Mouse (Mus musculus): ENCODE data around the gene Pi4k2a. TPM values are rescaled to one million over a fixed set of nuclear protein-coding genes. Genes with fewer than 3 reads are reported as not detected.
A peak's percentile ranks its signal among the peaks of the same experiment; 100 is the strongest.

The Pi4k2a gene
- polyA plus RNA-seq, 1 experiment from 2014 or later, result 14.5 TPM

- 87% methylated on average over 4 of the region's 4 CpGs for WGBS
- no peaks in the 10 kb centered on the region for H3K9me3 ChIP-seq
- no peak overlapping the region for H3K9ac ChIP-seq
- H3K36me3 ChIP-seq, result no peaks in the 10 kb centered on the region
- 0 out of 2 replicates have a peak, but pooled peaks cover 5% of the 10 kb centered on the region for H3K27me3 ChIP-seq (replicated peaks)
- H3K4me3 ChIP-seq, result no peak overlapping the region
- no peak for ATAC-seq (ENCODE audit: extremely low read depth, insufficient number of reproducible peaks, low FRiP score, low TSS enrichment)
- H3K27ac ChIP-seq (replicated peaks), result no peak overlapping the region
- no peak overlapping the region for H3K4me2 ChIP-seq
- H3K4me1 ChIP-seq, result no peaks in the 10 kb centered on the region
These were observed 47.0 kb downstream of the Pi4k2a start for GRCm38 (mm10) chr19:42137167-42137672.

- 0 out of 2 replicates have a peak, but pooled peaks cover 5% of the 10 kb centered on the region for H3K27me3 ChIP-seq (replicated peaks)
- H3K4me2 ChIP-seq, result no peak overlapping the region
- no peaks in the 10 kb centered on the region for H3K9me3 ChIP-seq
- no peaks in the 10 kb centered on the region for H3K4me1 ChIP-seq
- no peaks in the 10 kb centered on the region for H3K36me3 ChIP-seq
- no peak overlapping the region for H3K9ac ChIP-seq
- H3K4me3 ChIP-seq, result no peak overlapping the region
- 79% methylated on average over 15 of the region's 15 CpGs for WGBS
- ATAC-seq (ENCODE audit: extremely low read depth, insufficient number of reproducible peaks, low FRiP score, low TSS enrichment), result no peak
- no peak overlapping the region for H3K27ac ChIP-seq (replicated peaks)
These were observed 48.4 kb downstream of the Pi4k2a start for GRCm38 (mm10) chr19:42138517-42139285.

GRCm38 (mm10) chr19:42139724-42140517, 49.7 kb downstream of the Pi4k2a start:
- Histone ChIP-seq H3K4me2 (no peak overlapping the region), H3K27ac (replicated peaks) (no peak overlapping the region), H3K36me3 (no peaks in the 10 kb centered on the region), H3K4me1 (peaks cover 9% of the 10 kb centered on the region), H3K27me3 (replicated peaks) (0 out of 2 replicates have a peak, but pooled peaks cover 5% of the 10 kb centered on the region), H3K9me3 (no peaks in the 10 kb centered on the region), H3K4me3 (no peak overlapping the region), H3K9ac (no peak overlapping the region)
- ATAC-seq (ENCODE audit: extremely low read depth, insufficient number of reproducible peaks, low FRiP score, low TSS enrichment), result no peak
- WGBS, result 69% methylated on average over 5 of the region's 5 CpGs

- Histone ChIP-seq H3K27me3 (replicated peaks) (no peaks in the 10 kb centered on the region; the same call in 1 of the 2 replicates), H3K9me3 (no peaks in the 10 kb centered on the region), H3K4me1 (peaks cover 16% of the 10 kb centered on the region), H3K9ac (no peak overlapping the region), H3K4me2 (no peak overlapping the region), H3K4me3 (no peak overlapping the region), H3K27ac (replicated peaks) (no peak overlapping the region), H3K36me3 (no peaks in the 10 kb centered on the region)
- WGBS, result 67% methylated on average over 3 of the region's 3 CpGs
- ATAC-seq (ENCODE audit: extremely low read depth, insufficient number of reproducible peaks, low FRiP score, low TSS enrichment), result no peak
These were observed 51.7 kb downstream of the Pi4k2a start for GRCm38 (mm10) chr19:42141998-42142397.

GRCm38 (mm10) chr19:42142757-42143156, 52.5 kb downstream of the Pi4k2a start:
- no peak overlapping the region for H3K9ac ChIP-seq
- no peaks in the 10 kb centered on the region for H3K9me3 ChIP-seq
- H3K27ac ChIP-seq (replicated peaks), result no peak overlapping the region
- no peak overlapping the region for H3K4me3 ChIP-seq
- H3K27me3 ChIP-seq (replicated peaks), result no peaks in the 10 kb centered on the region; the same call in 1 of the 2 replicates
- no peak for ATAC-seq (ENCODE audit: extremely low read depth, insufficient number of reproducible peaks, low FRiP score, low TSS enrichment)
- H3K36me3 ChIP-seq, result no peaks in the 10 kb centered on the region
- H3K4me1 ChIP-seq, result peaks cover 17% of the 10 kb centered on the region
- WGBS, result 70% methylated on average over 2 of the region's 2 CpGs
- no peak overlapping the region for H3K4me2 ChIP-seq

GRCm38 (mm10) chr19:42144067-42144466, 53.8 kb downstream of the Pi4k2a start:
- H3K27ac ChIP-seq (replicated peaks), result 0 out of 2 replicates have a peak overlapping the region, but pooled peaks have one; percentile 17
- H3K9ac ChIP-seq, result no peak overlapping the region
- H3K9me3 ChIP-seq, result no peaks in the 10 kb centered on the region
- H3K4me2 ChIP-seq, result peak overlapping the region; percentile 27; the same call in 1 of the 2 replicates
- H3K27me3 ChIP-seq (replicated peaks), result no peaks in the 10 kb centered on the region; the same call in 1 of the 2 replicates
- H3K4me3 ChIP-seq, result no peak overlapping the region
- WGBS, result 33% methylated on average over 6 of the region's 6 CpGs
- no peaks in the 10 kb centered on the region for H3K36me3 ChIP-seq
- no peak for ATAC-seq (ENCODE audit: extremely low read depth, insufficient number of reproducible peaks, low FRiP score, low TSS enrichment)
- H3K4me1 ChIP-seq, result peaks cover 30% of the 10 kb centered on the region

- 29% methylated on average over 8 of the region's 8 CpGs for WGBS
- Histone ChIP-seq H3K4me1 (peaks cover 36% of the 10 kb centered on the region), H3K36me3 (peaks cover under 1% of the 10 kb centered on the region; the same call in 1 of the 2 replicates), H3K27ac (replicated peaks) (peak overlapping the region; percentile 17; the same call in 1 of the 2 replicates), H3K4me2 (peak overlapping the region; percentile 27), H3K4me3 (no peak overlapping the region), H3K27me3 (replicated peaks) (no peaks in the 10 kb centered on the region; the same call in 1 of the 2 replicates), H3K9me3 (no peaks in the 10 kb centered on the region), H3K9ac (no peak overlapping the region; the same call in 1 of the 2 replicates)
- no peak for ATAC-seq (ENCODE audit: extremely low read depth, insufficient number of reproducible peaks, low FRiP score, low TSS enrichment)
These were observed 54.4 kb downstream of the Pi4k2a start for GRCm38 (mm10) chr19:42144541-42145167.

- Histone ChIP-seq H3K4me3 (no peak overlapping the region), H3K27me3 (replicated peaks) (no peaks in the 10 kb centered on the region; the same call in 1 of the 2 replicates), H3K27ac (replicated peaks) (no peak overlapping the region; the same call in 1 of the 2 replicates), H3K4me2 (no peak overlapping the region), H3K4me1 (peaks cover 41% of the 10 kb centered on the region), H3K36me3 (peaks cover 4% of the 10 kb centered on the region; the same call in 1 of the 2 replicates), H3K9ac (no peak overlapping the region; the same call in 1 of the 2 replicates), H3K9me3 (no peaks in the 10 kb centered on the region)
- no peak for ATAC-seq (ENCODE audit: extremely low read depth, insufficient number of reproducible peaks, low FRiP score, low TSS enrichment)
- 55% methylated on average over 4 of the region's 4 CpGs for WGBS
These were observed 54.9 kb downstream of the Pi4k2a start for GRCm38 (mm10) chr19:42145210-42145609.

GRCm38 (mm10) chr19:42145731-42146130, 55.5 kb downstream of the Pi4k2a start:
- Histone ChIP-seq H3K9me3 (no peaks in the 10 kb centered on the region), H3K27ac (replicated peaks) (no peak overlapping the region), H3K4me1 (peaks cover 46% of the 10 kb centered on the region), H3K4me3 (no peak overlapping the region), H3K4me2 (no peak overlapping the region), H3K27me3 (replicated peaks) (no peaks in the 10 kb centered on the region; the same call in 1 of the 2 replicates), H3K36me3 (peaks cover 9% of the 10 kb centered on the region), H3K9ac (no peak overlapping the region)
- no peak for ATAC-seq (ENCODE audit: extremely low read depth, insufficient number of reproducible peaks, low FRiP score, low TSS enrichment)
- WGBS, result 83% methylated on average over 2 of the region's 2 CpGs

- Histone ChIP-seq H3K4me3 (peak overlapping the region; percentile 81), H3K4me2 (peak overlapping the region; percentile 93), H3K9me3 (no peaks in the 10 kb centered on the region), H3K4me1 (peaks cover 54% of the 10 kb centered on the region), H3K36me3 (peaks cover 16% of the 10 kb centered on the region), H3K27ac (replicated peaks) (peak overlapping the region; percentile 93), H3K27me3 (replicated peaks) (no peaks in the 10 kb centered on the region; the same call in 1 of the 2 replicates), H3K9ac (peak overlapping the region; percentile 97)
- 88% methylated on average over 9 of the region's 9 CpGs for WGBS
- ATAC-seq (ENCODE audit: extremely low read depth, insufficient number of reproducible peaks, low FRiP score, low TSS enrichment), result no peak
These were observed 56.2 kb downstream of the Pi4k2a start for GRCm38 (mm10) chr19:42146276-42147010.

Data from heart, embryonic 13.5 days (tissue).